Mouse (Mus musculus) forebrain, embryonic 15.5 days (tissue): ENCODE data around the gene Arhgef3. TPM values are rescaled to one million over a fixed set of nuclear protein-coding genes. Genes with fewer than 3 reads are reported as not detected.

ENCODE experiments used
- ATAC-seq: fragments of 200-750 bp; cut with Nextera tagmentation; replicated peaks from 2 replicates; pipeline ENCODE4 v1.8.0; 2017; ENCODE audit warnings: mild to moderate bottlenecking, moderate TSS enrichment, moderate library complexity
- H3K27ac ChIP-seq: fragments of 300-500 bp; sonication (generic); replicated peaks from 2 replicates; pipeline ENCODE4 v1.5.1; 2015; ENCODE audit warnings: mild to moderate bottlenecking, inconsistent platforms
- H3K27me3 ChIP-seq: fragments of 300-500 bp; sonication (generic); 2 replicates; pipeline ENCODE4 v1.6.1; 2015; ENCODE audit warnings: inconsistent platforms
- H3K36me3 ChIP-seq: fragments of 300-500 bp; sonication (generic); 2 replicates; pipeline ENCODE4 v1.6.1; 2015; ENCODE audit warnings: mild to moderate bottlenecking, inconsistent platforms
- H3K4me1 ChIP-seq: fragments of 300-500 bp; sonication (generic); 2 replicates; pipeline ENCODE4 v1.6.1; 2015; ENCODE audit warnings: inconsistent platforms
- H3K4me2 ChIP-seq: fragments of 300-500 bp; sonication (generic); replicated peaks from 2 replicates; pipeline ENCODE4 v1.6.1; 2015; ENCODE audit warnings: mild to moderate bottlenecking, inconsistent platforms
- H3K4me3 ChIP-seq: fragments of 300-500 bp; sonication (generic); 2 replicates; pipeline ENCODE4 v1.5.1; 2015; ENCODE audit warnings: mild to moderate bottlenecking, inconsistent platforms
- H3K9ac ChIP-seq: fragments of 300-500 bp; sonication (generic); replicated peaks from 2 replicates; pipeline ENCODE4 v1.6.1; 2015; ENCODE audit warnings: mild to moderate bottlenecking, inconsistent platforms
- H3K9me3 ChIP-seq: fragments of 300-500 bp; sonication (generic); 2 replicates; pipeline ENCODE4 v1.6.1; 2016; ENCODE audit warnings: inconsistent platforms
- WGBS: fragments of 180-500 bp; shearing (Covaris S2); methylation state at CpG from one replicate; pipeline ENCODE4 v1.1.7; 2015; ENCODE audit warnings: mixed read lengths; 5-methylcytosine and 5-hydroxymethylcytosine counted together
- polyA plus RNA-seq: library from polyadenylated mRNA; unstranded; fragments of >200 nt; fragmentation: Nextera tagmentation; extraction: Ambion mirVana; gene quantifications from 2 replicates; pipeline ENCODE4 v1.2.1, GENCODE M21; 2015

Gene Arhgef3
- polyA plus RNA-seq, 1 experiment from 2014 or later = 4.9 TPM

DNA sequence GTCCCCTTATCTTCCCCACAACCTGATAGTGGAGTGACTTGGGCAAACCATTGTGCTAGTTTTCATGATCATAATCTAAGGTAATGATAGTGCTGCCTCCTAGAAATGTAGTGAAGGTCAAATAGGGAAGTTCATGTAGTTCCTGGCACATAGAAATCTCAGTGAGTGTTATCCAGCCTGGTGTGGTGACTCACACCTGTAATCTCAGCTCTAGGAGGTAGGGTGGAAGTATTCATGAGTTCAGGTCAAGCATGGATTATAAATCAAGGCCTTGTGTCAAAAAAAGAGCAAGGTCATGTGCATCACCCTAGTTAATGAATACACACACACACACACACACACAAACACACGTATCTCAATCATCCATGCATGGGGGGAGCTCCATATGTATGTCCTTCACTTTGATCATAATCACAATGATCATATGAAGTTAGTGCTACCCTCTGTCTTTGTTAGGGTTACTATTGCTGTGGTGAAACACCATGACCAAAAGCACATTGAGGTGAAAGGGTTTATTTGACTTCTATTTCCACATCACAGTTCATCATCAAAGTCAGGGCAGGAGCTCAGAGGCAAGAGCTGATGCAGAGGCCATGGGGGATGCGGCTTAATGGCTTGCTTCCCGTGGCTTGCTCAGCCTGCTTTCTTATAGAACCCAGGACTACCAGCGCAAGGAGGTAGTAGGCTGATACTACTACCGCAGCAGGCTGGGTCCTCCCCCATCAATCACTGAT, 226.2 kb downstream of the Arhgef3 start:
- Histone ChIP-seq H3K36me3 (no peaks in the 10 kb centered on the region), H3K4me2 (no peak overlapping the region), H3K4me3 (no peak overlapping the region), H3K4me1 (peaks cover 8% of the 10 kb centered on the region), H3K27ac (no peak overlapping the region), H3K27me3 (peaks cover 15% of the 10 kb centered on the region), H3K9me3 (no peaks in the 10 kb centered on the region), H3K9ac (no peak overlapping the region)
- no peak for ATAC-seq
- 85% methylated on average over 5 of the region's 5 CpGs for WGBS

DNA sequence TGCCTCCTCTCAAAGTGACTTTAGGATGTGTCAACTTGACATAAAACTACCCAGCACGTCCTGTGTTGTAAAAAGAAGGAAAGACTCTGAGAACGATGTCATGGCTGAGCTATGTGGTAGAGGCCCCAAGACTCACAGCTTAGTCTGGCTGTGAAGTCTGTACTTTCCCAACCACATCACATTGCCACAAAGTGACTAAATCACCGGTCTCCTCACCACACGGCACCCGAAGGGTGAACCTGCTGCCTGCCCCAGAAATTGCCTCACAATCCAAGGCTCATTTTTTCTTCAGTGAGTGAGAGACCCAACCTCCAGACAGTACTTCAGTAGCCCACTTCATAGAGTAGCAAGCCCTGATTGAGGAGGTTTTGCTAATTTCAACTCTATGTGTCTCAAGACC, 226.8 kb downstream of the Arhgef3 start:
- Histone ChIP-seq H3K27me3 (peaks cover 9% of the 10 kb centered on the region), H3K27ac (no peak overlapping the region), H3K36me3 (no peaks in the 10 kb centered on the region), H3K4me3 (no peak overlapping the region), H3K4me2 (no peak overlapping the region), H3K9ac (no peak overlapping the region), H3K4me1 (peaks cover 2% of the 10 kb centered on the region), H3K9me3 (no peaks in the 10 kb centered on the region)
- no peak for ATAC-seq
- 82% methylated on average over 5 of the region's 5 CpGs for WGBS

- no peaks in the 10 kb centered on the region for H3K36me3 ChIP-seq
- H3K27me3 ChIP-seq = peaks cover 2% of the 10 kb centered on the region; the same call in 1 of the 2 replicates
- no peak overlapping the region for H3K4me2 ChIP-seq
- H3K4me3 ChIP-seq = no peak overlapping the region
- H3K27ac ChIP-seq = no peak overlapping the region
- H3K9me3 ChIP-seq = no peaks in the 10 kb centered on the region
- no peak overlapping the region for H3K9ac ChIP-seq
- ATAC-seq = no peak
- H3K4me1 ChIP-seq = no peaks in the 10 kb centered on the region
- WGBS = 63% methylated on average over 2 of the region's 2 CpGs
Measured at GRCm38 (mm10) chr14:27342451-27342850, 227.8 kb downstream of the Arhgef3 start.

DNA sequence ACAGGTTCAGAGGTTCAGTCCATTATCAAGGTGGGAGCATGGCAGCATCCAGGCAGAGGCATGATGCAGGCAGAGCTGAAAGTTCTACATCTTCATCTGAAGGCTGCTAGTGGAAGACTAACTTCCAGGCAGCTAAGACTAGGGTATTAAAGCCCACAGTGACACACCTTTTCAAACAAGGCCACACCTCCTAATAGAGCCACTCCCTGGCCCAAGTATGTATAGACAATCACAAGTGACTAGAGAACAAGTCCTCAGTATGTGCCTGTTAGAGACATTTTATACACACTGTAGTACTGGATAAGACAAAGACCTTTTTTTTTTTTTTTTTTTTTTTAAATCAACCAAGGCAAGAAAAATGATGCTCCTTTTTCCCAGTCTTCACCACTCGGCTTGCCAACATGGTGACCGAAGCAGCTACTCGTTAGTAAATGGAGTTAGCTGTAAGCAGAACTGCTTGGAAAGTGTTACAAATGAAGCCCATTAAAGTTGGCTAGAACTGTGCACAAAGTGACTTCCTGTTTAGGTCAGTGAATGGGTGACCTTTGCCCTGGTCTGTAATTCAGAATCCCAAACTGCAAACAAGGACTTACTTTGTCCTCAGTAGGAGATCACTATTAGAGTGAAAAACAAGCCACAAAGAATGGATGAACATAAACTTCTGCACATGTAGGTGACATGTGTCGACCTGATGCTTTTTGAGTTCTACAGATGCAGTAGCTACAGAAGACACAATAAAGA, 229.7 kb downstream of the Arhgef3 start:
- no peak overlapping the region for H3K27ac ChIP-seq
- no peaks in the 10 kb centered on the region for H3K27me3 ChIP-seq
- no peak overlapping the region for H3K9ac ChIP-seq
- no peak overlapping the region for H3K4me2 ChIP-seq
- WGBS = 54% methylated on average over 4 of the region's 4 CpGs
- H3K36me3 ChIP-seq = no peaks in the 10 kb centered on the region
- no peak for ATAC-seq
- no peaks in the 10 kb centered on the region for H3K4me1 ChIP-seq
- H3K9me3 ChIP-seq = no peaks in the 10 kb centered on the region
- H3K4me3 ChIP-seq = no peak overlapping the region

DNA sequence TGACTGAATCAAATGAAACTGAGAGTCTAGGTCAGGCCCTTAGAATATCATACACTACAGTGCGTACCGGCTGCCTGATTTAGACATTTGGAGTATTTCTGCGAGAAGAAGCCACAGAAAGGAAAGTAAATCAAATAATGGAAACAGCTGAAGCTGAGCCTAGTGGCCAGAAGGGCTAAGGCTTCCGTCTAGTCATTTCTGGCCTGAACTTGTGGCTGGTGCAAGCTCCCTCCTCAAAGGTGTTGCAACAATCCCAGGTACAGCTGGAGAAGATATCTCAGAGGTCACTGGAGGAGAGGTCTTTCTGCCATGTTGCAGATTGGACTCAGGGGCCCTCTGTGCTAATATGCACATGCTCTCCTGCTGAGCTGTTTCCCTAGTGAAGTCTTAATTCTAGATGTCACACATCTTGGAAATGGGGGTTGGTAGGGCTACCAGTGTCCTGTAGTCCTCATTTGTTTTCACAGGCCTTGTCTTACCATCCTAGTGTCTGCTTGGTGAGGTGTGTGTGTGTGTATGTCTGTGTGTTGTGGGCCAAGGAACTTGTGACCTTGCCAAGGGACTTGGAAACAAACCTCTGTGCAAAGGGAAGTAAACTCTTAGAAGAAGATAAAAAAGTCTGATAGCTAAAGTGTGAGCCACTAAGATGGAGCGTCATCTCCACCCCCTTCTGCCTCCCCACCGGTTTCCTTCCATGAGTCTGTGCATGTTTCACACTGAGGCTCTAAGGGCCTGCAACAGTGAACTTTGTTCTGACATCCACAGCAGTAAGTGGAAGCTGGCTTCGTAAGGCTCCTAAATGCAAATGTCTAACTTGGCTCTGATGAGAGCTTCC, 230.6 kb downstream of the Arhgef3 start:
- ATAC-seq = no peak
- WGBS = 90% methylated on average over 7 of the region's 7 CpGs
- Histone ChIP-seq H3K9me3 (no peaks in the 10 kb centered on the region), H3K36me3 (no peaks in the 10 kb centered on the region), H3K27ac (no peak overlapping the region), H3K27me3 (no peaks in the 10 kb centered on the region), H3K4me2 (no peak overlapping the region), H3K4me1 (no peaks in the 10 kb centered on the region), H3K9ac (no peak overlapping the region), H3K4me3 (no peak overlapping the region)

DNA sequence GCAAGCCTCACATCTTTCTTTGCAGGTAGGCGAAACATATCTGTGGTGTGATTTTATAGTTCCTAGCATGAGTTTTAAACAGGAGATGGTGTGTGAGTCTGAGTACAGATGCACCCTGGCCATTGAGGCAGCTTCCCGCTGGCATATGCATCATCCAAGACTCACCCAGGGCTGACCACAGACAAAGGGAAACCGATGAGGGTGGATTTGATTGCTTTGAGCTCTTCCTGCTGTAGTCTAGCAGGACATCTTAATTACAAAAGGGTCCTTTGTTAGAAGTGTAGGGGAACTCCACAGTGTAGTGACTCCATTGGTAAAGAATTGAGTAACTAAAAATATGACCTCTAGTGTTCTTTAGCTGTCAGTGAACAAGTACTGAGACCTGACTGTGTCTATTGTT, 232.5 kb downstream of the Arhgef3 start:
- H3K27ac ChIP-seq = no peak overlapping the region
- H3K36me3 ChIP-seq = no peaks in the 10 kb centered on the region
- H3K4me3 ChIP-seq = no peak overlapping the region
- 53% methylated on average over 3 of the region's 3 CpGs for WGBS
- no peaks in the 10 kb centered on the region for H3K9me3 ChIP-seq
- no peaks in the 10 kb centered on the region for H3K27me3 ChIP-seq
- no peak for ATAC-seq
- no peak overlapping the region for H3K9ac ChIP-seq
- no peaks in the 10 kb centered on the region for H3K4me1 ChIP-seq
- no peak overlapping the region for H3K4me2 ChIP-seq

DNA sequence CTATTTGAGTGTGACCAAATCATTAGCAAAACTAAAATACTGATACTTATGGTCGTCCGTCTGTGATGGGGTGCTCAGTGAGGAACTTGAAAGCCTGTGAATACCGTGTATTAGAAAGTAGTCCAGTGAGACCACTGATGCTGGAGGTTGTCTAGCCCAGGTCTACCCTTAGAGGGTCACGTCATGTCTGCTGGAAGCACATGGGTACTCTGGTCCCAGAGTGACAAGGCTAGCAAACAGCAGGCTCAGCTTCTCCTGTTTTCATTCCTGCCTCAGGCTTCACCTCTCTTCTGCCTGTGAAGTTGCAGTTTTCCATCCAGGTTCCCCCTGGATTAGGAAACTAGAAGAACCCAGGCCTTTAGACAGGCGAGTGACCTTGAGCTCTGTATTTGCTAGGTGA, 233.0 kb downstream of the Arhgef3 start:
- Histone ChIP-seq H3K4me3 (no peak overlapping the region), H3K4me1 (no peaks in the 10 kb centered on the region), H3K4me2 (no peak overlapping the region), H3K27me3 (no peaks in the 10 kb centered on the region), H3K36me3 (no peaks in the 10 kb centered on the region), H3K9ac (no peak overlapping the region), H3K9me3 (no peaks in the 10 kb centered on the region), H3K27ac (no peak overlapping the region)
- ATAC-seq = no peak
- 67% methylated on average over 5 of the region's 5 CpGs for WGBS

DNA sequence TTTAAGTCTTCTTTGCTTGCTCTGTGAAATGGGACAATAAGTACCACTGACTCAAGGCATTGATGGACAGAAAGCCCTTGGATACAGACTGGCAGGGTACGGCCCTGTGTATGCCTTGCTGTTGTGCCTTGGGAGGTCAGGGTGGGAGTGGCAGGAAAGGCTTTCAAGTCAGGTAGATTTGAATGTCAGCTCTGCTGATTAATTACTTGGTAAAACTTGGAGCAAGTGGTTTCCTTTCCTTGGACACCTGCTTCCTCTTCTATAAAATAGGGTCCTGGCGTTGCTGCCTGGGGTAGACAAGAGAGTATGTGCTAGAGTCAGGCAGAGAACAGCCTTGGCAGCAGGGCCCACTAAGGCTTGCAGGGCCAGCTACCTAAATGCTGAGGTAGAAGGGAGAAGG, 233.4 kb downstream of the Arhgef3 start:
- WGBS = 82% methylated on average over 2 of the region's 2 CpGs
- H3K9me3 ChIP-seq = no peaks in the 10 kb centered on the region
- H3K36me3 ChIP-seq = no peaks in the 10 kb centered on the region
- H3K4me3 ChIP-seq = no peak overlapping the region
- H3K4me2 ChIP-seq = no peak overlapping the region
- H3K9ac ChIP-seq = no peak overlapping the region
- H3K27ac ChIP-seq = no peak overlapping the region
- ATAC-seq = no peak
- no peaks in the 10 kb centered on the region for H3K27me3 ChIP-seq
- no peaks in the 10 kb centered on the region for H3K4me1 ChIP-seq

GRCm38 (mm10) chr14:27348656-27349055, 234.0 kb downstream of the Arhgef3 start:
- Histone ChIP-seq H3K9ac (no peak overlapping the region), H3K27me3 (no peaks in the 10 kb centered on the region), H3K9me3 (no peaks in the 10 kb centered on the region)

DNA sequence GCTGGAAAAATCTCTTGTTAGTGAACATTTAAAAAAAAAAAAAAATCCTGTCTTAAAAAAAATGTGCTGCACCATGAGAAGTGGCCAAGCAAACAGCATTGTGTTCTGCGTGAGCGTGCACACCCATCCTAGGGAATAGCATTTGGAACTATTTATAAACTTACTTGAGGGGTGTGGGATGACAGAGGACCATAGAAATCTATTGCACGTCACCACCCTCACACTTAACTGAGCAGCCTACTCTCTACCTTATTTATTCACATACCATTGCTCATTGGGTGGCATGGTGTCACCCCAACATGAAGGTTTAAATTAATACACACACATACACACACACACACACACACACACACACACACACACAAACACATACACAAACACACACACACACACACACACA, 234.4 kb downstream of the Arhgef3 start:
- H3K4me2 ChIP-seq = no peak overlapping the region
- H3K9me3 ChIP-seq = no peaks in the 10 kb centered on the region
- H3K27me3 ChIP-seq = no peaks in the 10 kb centered on the region
- 93% methylated on average over 3 of the region's 3 CpGs for WGBS
- no peaks in the 10 kb centered on the region for H3K36me3 ChIP-seq
- no peak overlapping the region for H3K27ac ChIP-seq
- no peak overlapping the region for H3K9ac ChIP-seq
- no peak for ATAC-seq
- no peaks in the 10 kb centered on the region for H3K4me1 ChIP-seq
- H3K4me3 ChIP-seq = no peak overlapping the region

More at GRCm38 (mm10) chr14:27348656-27349055, 234.0 kb downstream of the Arhgef3 start:
- Histone ChIP-seq H3K27ac (no peak overlapping the region), H3K4me3 (no peak overlapping the region), H3K36me3 (no peaks in the 10 kb centered on the region), H3K4me1 (no peaks in the 10 kb centered on the region), H3K4me2 (no peak overlapping the region)
- WGBS = 81% methylated on average over 4 of the region's 4 CpGs
- ATAC-seq = no peak

DNA sequence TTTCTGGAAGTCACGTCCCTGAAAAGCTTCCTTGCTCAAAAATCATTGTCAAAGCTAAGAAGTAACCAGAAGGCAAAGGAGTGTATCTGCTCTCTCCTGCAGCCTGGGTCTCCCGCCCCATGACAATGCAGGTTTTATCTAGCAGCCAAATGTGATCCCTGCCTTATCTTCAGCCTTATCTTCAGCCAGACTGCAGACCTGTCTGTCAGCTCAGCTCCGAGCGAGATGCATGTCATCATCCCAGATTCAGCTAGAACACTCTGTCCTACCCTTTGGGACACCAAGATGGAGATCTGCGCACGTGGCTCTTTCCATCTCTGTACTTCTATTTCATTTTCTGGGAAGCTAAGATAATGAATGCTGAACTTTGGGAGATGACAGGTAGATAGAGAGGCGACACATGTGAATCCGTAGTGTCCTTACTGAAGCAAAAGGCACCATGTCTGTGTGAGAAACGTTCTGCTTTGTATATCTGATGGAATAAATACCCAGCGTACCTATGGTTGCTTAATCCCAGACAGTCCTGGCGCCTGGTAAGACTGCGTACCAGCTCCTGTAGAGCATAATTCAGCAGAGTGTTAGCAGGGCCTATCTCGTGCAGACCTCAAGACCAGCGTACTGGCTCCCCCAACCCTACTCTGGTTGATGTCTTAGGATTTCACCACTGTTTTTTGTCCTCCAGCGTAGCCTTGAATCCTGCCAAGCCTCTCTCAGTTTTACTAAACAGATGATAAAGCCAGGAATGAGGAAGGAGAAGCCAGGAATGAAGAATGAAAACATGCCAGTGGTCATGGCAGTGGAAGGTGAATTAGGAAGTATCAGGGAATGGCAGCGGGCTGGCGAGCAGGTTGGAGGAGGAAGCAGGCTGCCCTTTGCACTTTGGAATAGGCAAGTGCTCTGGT, 235.4 kb downstream of the Arhgef3 start:
- no peaks in the 10 kb centered on the region for H3K4me1 ChIP-seq
- H3K27me3 ChIP-seq = no peaks in the 10 kb centered on the region
- 88% methylated on average over 17 of the region's 17 CpGs for WGBS
- H3K9ac ChIP-seq = no peak overlapping the region
- H3K9me3 ChIP-seq = no peaks in the 10 kb centered on the region
- H3K4me2 ChIP-seq = no peak overlapping the region
- no peak for ATAC-seq
- H3K27ac ChIP-seq = no peak overlapping the region
- no peaks in the 10 kb centered on the region for H3K36me3 ChIP-seq
- H3K4me3 ChIP-seq = no peak overlapping the region
